Mouse (Mus musculus) CH12.LX (cell line): ENCODE data around the gene Cage1. TPM values are rescaled to one million over a fixed set of nuclear protein-coding genes. Genes with fewer than 3 reads are reported as not detected.

Experiments used
- DNase-seq: peaks from one replicate; pipeline ENCODE4 v3.0.0-alpha.2; 2013; ENCODE audit errors: extremely low read depth
- H3K27ac ChIP-seq: 2 replicates; pipeline ENCODE4 v1.5.1; 2012; ENCODE audit warnings: low read depth, mild to moderate bottlenecking, control low read depth, moderate library complexity; ENCODE audit not compliant: insufficient read depth
- H3K27me3 ChIP-seq: replicated peaks from 2 replicates; pipeline ENCODE3; 2012; ENCODE audit warnings: inconsistent platforms
- H3K36me3 ChIP-seq, 2 experiments: replicated peaks in 1 of 2; 2 replicates each; pipeline versions ENCODE3 to v1.6.1; 2012; ENCODE audit warnings: inconsistent platforms in 1 of 2, low read length in 1 of 2, mild to moderate bottlenecking in 1 of 2, mixed read lengths in 1 of 2, moderate library complexity in 1 of 2; ENCODE audit not compliant: control insufficient read depth in 1 of 2, insufficient read depth in 1 of 2
- H3K4me1 ChIP-seq, 2 experiments: 2 replicates each; pipeline ENCODE4 v1.6.1; 2012; ENCODE audit warnings: inconsistent platforms in 1 of 2, moderate library complexity in 1 of 2; ENCODE audit not compliant: insufficient read depth in 2 of 2, control insufficient read depth in 1 of 2
- H3K4me2 ChIP-seq: 2 replicates; pipeline ENCODE4 v1.6.1; 2012; ENCODE audit warnings: low read depth, mild to moderate bottlenecking, control low read depth; ENCODE audit not compliant: poor library complexity, insufficient read depth, severe bottlenecking
- H3K4me3 ChIP-seq, 3 experiments: fragments of 150-350 bp in 1 of 3; sonication (generic) in 1 of 3; replicated peaks in 1 of 3; 2 replicates each; pipeline versions ENCODE3 to v1.5.1; 2011 to 2012; ENCODE audit warnings: low read depth in 2 of 3, low read length in 2 of 3, mild to moderate bottlenecking in 2 of 3, moderate library complexity in 2 of 3, control low read depth in 1 of 3, improper control_type of control experiment in 1 of 3, inconsistent platforms in 1 of 3, mixed read lengths in 1 of 3; ENCODE audit not compliant: poor library complexity in 1 of 3
- H3K79me2 ChIP-seq: replicated peaks from 2 replicates; pipeline ENCODE4 v1.6.1; 2012; ENCODE audit warnings: mild to moderate bottlenecking, moderate library complexity; ENCODE audit not compliant: control insufficient read depth, poor library complexity, insufficient read depth, severe bottlenecking; ENCODE audit errors: extremely low read depth
- H3K9ac ChIP-seq: 2 replicates; pipeline ENCODE4 v1.6.1; 2012; ENCODE audit warnings: low read depth, mild to moderate bottlenecking, control low read depth, moderate library complexity; ENCODE audit not compliant: insufficient read depth
- H3K9me3 ChIP-seq: replicated peaks from 2 replicates; pipeline ENCODE3; 2012; ENCODE audit warnings: low read length, inconsistent platforms, mixed read lengths
- CHD1 ChIP-seq: IDR thresholded peaks from 2 replicates; pipeline ENCODE4 v1.6.1; 2012; ENCODE audit warnings: low read depth, low read length, improper control_type of control experiment, inconsistent platforms
- CHD2 ChIP-seq: IDR thresholded peaks from 2 replicates; pipeline ENCODE4 v1.6.1; 2011; ENCODE audit warnings: low read length, improper control_type of control experiment
- CTCF ChIP-seq, 2 experiments: IDR thresholded peaks in 1 of 2; conservative IDR thresholded peaks in 1 of 2; 2 replicates each; pipeline ENCODE4 v1.5.1; 2011 to 2012; ENCODE audit warnings: low read depth in 2 of 2, low read length in 2 of 2, improper control_type of control experiment in 1 of 2, inconsistent platforms in 1 of 2, mild to moderate bottlenecking in 1 of 2, moderate library complexity in 1 of 2
- ELF1 ChIP-seq: IDR thresholded peaks from 2 replicates; pipeline ENCODE4 v1.6.1; 2014; ENCODE audit warnings: low read depth, mild to moderate bottlenecking, inconsistent platforms, low read length, improper control_type of control experiment
- ETS1 ChIP-seq: conservative IDR thresholded peaks from 2 replicates; pipeline ENCODE4 v1.6.1; 2012; ENCODE audit warnings: low read depth, mild to moderate bottlenecking, inconsistent platforms, low read length, improper control_type of control experiment, moderate library complexity
- GABPA ChIP-seq: IDR thresholded peaks from 2 replicates; pipeline ENCODE4 v1.6.1; 2012; ENCODE audit warnings: low read depth, low read length, improper control_type of control experiment, inconsistent platforms; ENCODE audit not compliant: insufficient replicate concordance
- JUN ChIP-seq: IDR thresholded peaks from 2 replicates; pipeline ENCODE4 v1.6.1; 2011; ENCODE audit warnings: low read depth, mild to moderate bottlenecking, low read length, improper control_type of control experiment, moderate library complexity; ENCODE audit not compliant: insufficient read depth
- JUND ChIP-seq: conservative IDR thresholded peaks from 2 replicates; pipeline ENCODE4 v1.6.1; 2011; ENCODE audit warnings: low read depth, low read length, improper control_type of control experiment
- MAZ ChIP-seq: IDR thresholded peaks from 2 replicates; pipeline ENCODE4 v1.6.1; 2012; ENCODE audit warnings: low read depth, mild to moderate bottlenecking, inconsistent platforms, low read length, improper control_type of control experiment, moderate library complexity
- MEF2A ChIP-seq: IDR thresholded peaks from 2 replicates; pipeline ENCODE4 v1.6.1; 2014; ENCODE audit warnings: low read depth, mild to moderate bottlenecking, inconsistent platforms, low read length, improper control_type of control experiment, borderline replicate concordance
- MYC ChIP-seq: IDR thresholded peaks from 2 replicates; pipeline ENCODE4 v1.6.1; 2011; ENCODE audit warnings: low read depth, mild to moderate bottlenecking, improper control_type of control experiment, low read length
- NELFE ChIP-seq: IDR thresholded peaks from 2 replicates; pipeline ENCODE4 v1.6.1; 2011; ENCODE audit warnings: low read depth, low read length, improper control_type of control experiment
- POLR2A ChIP-seq: IDR thresholded peaks from 2 replicates; pipeline ENCODE4 v1.6.1; 2011; ENCODE audit warnings: low read depth, mild to moderate bottlenecking, improper control_type of control experiment, low read length
- SMC3 ChIP-seq: IDR thresholded peaks from 2 replicates; pipeline ENCODE4 v1.6.1; 2011; ENCODE audit warnings: low read depth, low read length, improper control_type of control experiment
- TCF12 ChIP-seq: IDR thresholded peaks from 2 replicates; pipeline ENCODE4 v1.6.1; 2014; ENCODE audit warnings: low read depth, mild to moderate bottlenecking, inconsistent platforms, low read length, improper control_type of control experiment
- UBTF ChIP-seq: IDR thresholded peaks from 2 replicates; pipeline ENCODE4 v1.6.1; 2012; ENCODE audit warnings: low read depth, mild to moderate bottlenecking, inconsistent platforms, low read length, improper control_type of control experiment, moderate library complexity
- USF2 ChIP-seq: conservative IDR thresholded peaks from 2 replicates; pipeline ENCODE4 v1.6.1; 2011; ENCODE audit warnings: low read depth, low read length, improper control_type of control experiment
- ZC3H11A ChIP-seq: IDR thresholded peaks from 2 replicates; pipeline ENCODE4 v1.6.1; 2012; ENCODE audit warnings: low read depth, mild to moderate bottlenecking, inconsistent platforms, low read length, improper control_type of control experiment
- ZMIZ1 ChIP-seq: IDR thresholded peaks from 2 replicates; pipeline ENCODE4 v1.6.1; 2012; ENCODE audit warnings: low read depth, mild to moderate bottlenecking, inconsistent platforms, low read length, improper control_type of control experiment
- dilution Hi-C: fragments of 300-500 bp; cut with MboI; formaldehyde crosslinking; loops from 2 replicates; pipeline ENCODE4 v1.14.3; 2020; ENCODE audit warnings: low sequenced_read_pairs; ENCODE audit not compliant: extremely low pct_unique_long_range_greater_than_20kb, extremely low pct_ligation_motif_present
- in situ Hi-C: fragments of 300-500 bp; cut with MboI; formaldehyde crosslinking; loops from 3 replicates; pipeline ENCODE4 v1.14.3; 2019; ENCODE audit warnings: low sequenced_read_pairs, low pct_ligation_motif_present, low pct_unique_long_range_greater_than_20kb, mixed read lengths
- polyA plus RNA-seq: library from polyadenylated mRNA; unstranded; fragments of >175 nt; gene quantifications from 2 replicates; pipeline ENCODE4 v1.2.1, GENCODE M21; 2012; ENCODE audit warnings: low read depth; ENCODE audit not compliant: insufficient read length
- total RNA-seq, 2 experiments: library from RNA; depleted of rRNA; stranded (reverse); fragments of 300-350 nt in 1 of 2; fragments of >200 nt in 1 of 2; gene quantifications; 2 replicates each; pipeline ENCODE4 v1.2.3; 2012 to 2014

Gene Cage1
- total and polyA plus RNA-seq, 3 experiments: 1.2 to 1.4 (median 1.3) TPM

- TF ChIP-seq CHD2 (no peak), GABPA (no peak), MYC (no peak), MEF2A (no peak), JUN (no peak)
These were observed 26.4 kb downstream of the Cage1 start (continued) for GRCm38 (mm10) chr13:38010444-38010910.

DNA sequence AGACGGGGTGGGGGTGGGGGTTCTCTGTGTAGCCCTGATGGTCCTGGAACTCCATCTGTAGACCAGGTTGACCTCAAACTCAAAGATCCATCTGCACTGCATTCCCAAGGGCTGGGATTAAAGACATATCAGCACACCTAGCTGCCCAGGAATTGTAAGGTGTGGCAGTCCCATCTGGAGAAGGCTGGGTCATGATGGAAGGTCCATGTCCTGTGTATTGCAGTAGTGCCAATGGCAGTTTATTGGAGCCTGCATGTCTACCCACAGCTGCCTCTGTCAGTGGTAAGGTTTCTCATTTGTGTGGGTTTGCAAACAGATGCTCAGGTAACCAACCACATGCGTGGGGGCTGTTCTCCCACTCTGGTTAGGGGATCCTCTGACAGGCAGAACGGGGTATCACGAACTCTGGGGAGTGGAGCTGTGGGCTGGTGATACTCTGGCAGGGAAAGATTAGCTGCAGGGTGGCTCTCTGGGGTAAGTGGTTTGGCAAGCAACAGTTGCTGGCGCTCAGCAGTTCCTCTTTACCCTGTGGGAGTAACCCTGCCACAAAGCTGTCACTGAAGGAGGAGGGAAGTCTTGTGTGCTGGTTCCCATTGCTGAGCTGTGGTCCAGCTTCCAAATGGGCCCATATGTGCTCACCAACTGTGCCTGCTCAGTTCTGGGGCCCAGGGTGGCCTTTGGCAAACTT lies 27.0 kb downstream of the Cage1 start:
- Histone ChIP-seq H3K4me3 (peak overlapping the region in 1 of 3 experiments; percentile 47), H3K79me2 (no peaks in the 10 kb centered on the region), H3K4me1 (peaks cover 15 to 39% of the 10 kb centered on the region in 2 experiments), H3K9ac (peak overlapping the region; percentile 80; the same call in 1 of the 2 replicates), H3K27ac (peak overlapping the region; percentile 88), H3K27me3 (no peaks in the 10 kb centered on the region), H3K36me3 (no peaks in the 10 kb centered on the region), H3K9me3 (no peaks in the 10 kb centered on the region), H3K4me2 (peak overlapping the region; percentile 39)
- no peak for TF ChIP-seq SMC3
- TF ChIP-seq NELFE: no peak
- no peak for TF ChIP-seq JUND
- TF ChIP-seq ELF1: no peak
- TF ChIP-seq USF2: no peak
- TF ChIP-seq POLR2A: no peak
- no peak for TF ChIP-seq CHD2
- no peak for TF ChIP-seq UBTF
- TF ChIP-seq JUN: no peak
- TF ChIP-seq CHD1: no peak
- no peak for TF ChIP-seq MAZ
- TF ChIP-seq ZMIZ1: no peak
- no peak for TF ChIP-seq ETS1
- no peak for TF ChIP-seq MEF2A
- no peak for TF ChIP-seq TCF12
- TF ChIP-seq CTCF (conservative IDR thresholded peaks at IDR 0.05 in 1 of 2, IDR thresholded peaks at IDR 0.05 in 1 of 2; ENCODE audit: low read depth in 2 of 2, low read length in 2 of 2): no peak
- no peak for TF ChIP-seq ZC3H11A
- dilution Hi-C loops: no loop called here
- no peak for DNase-seq
- in situ Hi-C loops: no loop called here
